ENCODE assay signal across 8 mouse cellular contexts in genomic region chr13:102898374-102899131, GRCm38 (mm10).
A peak's percentile ranks its signal among the peaks of the same experiment; 100 is the strongest.
DNase-seq lines count a peak whose midpoint lies in the region; ATAC-seq lines count a peak whose summit lies in the region.

No protein-coding gene starts in this region.

- WGBS in neural tube, embryonic 11.5 days = 50% methylated on average over 15 of the region's 15 CpGs
- 45% methylated on average over 15 of the region's 15 CpGs for WGBS in embryonic facial prominence, embryonic 12.5 days
- WGBS in heart, embryonic 16.5 days = 31% methylated on average over 15 of the region's 15 CpGs
- WGBS in limb, embryonic 11.5 days = 49% methylated on average over 15 of the region's 15 CpGs

- H3K9me3 ChIP-seq in neural tube, embryonic 11.5 days (ENCODE audit: control insufficient read depth, low read length) = no peaks in the 10 kb centered on the region
- no peaks in the 10 kb centered on the region for H3K9me3 ChIP-seq in embryonic facial prominence, embryonic 12.5 days
- H3K9me3 ChIP-seq in heart, embryonic 16.5 days (replicated peaks; ENCODE audit: control insufficient read depth, low read length) = no peaks in the 10 kb centered on the region
- no peaks in the 10 kb centered on the region for H3K9me3 ChIP-seq in limb, embryonic 11.5 days (ENCODE audit: control insufficient read depth, low read length)

- no peaks in the 10 kb centered on the region for H3K27me3 ChIP-seq in neural tube, embryonic 11.5 days (ENCODE audit: control insufficient read depth, insufficient read depth, low read length)
- no peaks in the 10 kb centered on the region for H3K27me3 ChIP-seq in embryonic facial prominence, embryonic 12.5 days
- H3K27me3 ChIP-seq in heart, embryonic 16.5 days (ENCODE audit: control insufficient read depth, insufficient read depth, low read length) = no peaks in the 10 kb centered on the region
- H3K27me3 ChIP-seq in limb, embryonic 11.5 days (ENCODE audit: control insufficient read depth, insufficient read depth, low read length) = no peaks in the 10 kb centered on the region

- no peaks in the 10 kb centered on the region for H3K36me3 ChIP-seq in neural tube, embryonic 11.5 days (ENCODE audit: control insufficient read depth, insufficient read depth, low read length)
- H3K36me3 ChIP-seq in embryonic facial prominence, embryonic 12.5 days = no peaks in the 10 kb centered on the region
- no peaks in the 10 kb centered on the region for H3K36me3 ChIP-seq in heart, embryonic 16.5 days (ENCODE audit: control insufficient read depth, insufficient read depth)
- H3K36me3 ChIP-seq in limb, embryonic 11.5 days (ENCODE audit: control insufficient read depth, insufficient read depth, low read length) = no peaks in the 10 kb centered on the region

- H3K4me3 ChIP-seq in neural tube, embryonic 11.5 days (ENCODE audit: low read depth, low read length) = no peak overlapping the region
- no peak overlapping the region for H3K4me3 ChIP-seq in embryonic facial prominence, embryonic 12.5 days
- no peak overlapping the region for H3K4me3 ChIP-seq in heart, embryonic 16.5 days (ENCODE audit: low read length)
- H3K4me3 ChIP-seq in limb, embryonic 11.5 days (ENCODE audit: low read depth, low read length) = no peak overlapping the region

- no peak for DNase-seq in neural tube, embryonic 11.5 days (ENCODE audit: low spot score)
- no peak for DNase-seq in neural tube, embryonic 10.5 days (ENCODE audit: extremely low spot score, low spot score)
- no peak for DNase-seq in limb, embryonic 11.5 days (ENCODE audit: low spot score)
- DNase-seq in ovary, postnatal 14 days (ENCODE audit: low spot score) = peak; percentile 25
- DNase-seq in layer of hippocampus, adult 9-10 months (ENCODE audit: low spot score) = no peak
- DNase-seq in embryo, embryonic 10.5 days (ENCODE audit: low spot score) = no peak

- H3K27ac ChIP-seq in neural tube, embryonic 11.5 days (ENCODE audit: low read depth, low read length) = no peak overlapping the region
- H3K27ac ChIP-seq in embryonic facial prominence, embryonic 12.5 days = peak overlapping the region; percentile 60; the same call in 1 of the 2 replicates
- peak overlapping the region; percentile 56 for H3K27ac ChIP-seq in heart, embryonic 16.5 days (ENCODE audit: low read length)
- no peak overlapping the region for H3K27ac ChIP-seq in limb, embryonic 11.5 days (replicated peaks; ENCODE audit: low read depth, low read length)

- 0 out of 2 replicates have a peak overlapping the region, but pooled peaks have one; percentile 6 for H3K9ac ChIP-seq in neural tube, embryonic 11.5 days (ENCODE audit: low read length)
- peak overlapping the region; percentile 4; the same call in 1 of the 2 replicates for H3K9ac ChIP-seq in embryonic facial prominence, embryonic 12.5 days
- peak overlapping the region; percentile 18 for H3K9ac ChIP-seq in heart, embryonic 16.5 days (ENCODE audit: low read length)
- H3K9ac ChIP-seq in limb, embryonic 11.5 days (ENCODE audit: low read length) = no peak overlapping the region

- no peak overlapping the region for H3K4me2 ChIP-seq in neural tube, embryonic 11.5 days (ENCODE audit: low read depth)
- H3K4me2 ChIP-seq in embryonic facial prominence, embryonic 12.5 days (replicated peaks) = 0 out of 2 replicates have a peak overlapping the region, but pooled peaks have one; percentile 3
- peak overlapping the region; percentile 44 for H3K4me2 ChIP-seq in heart, embryonic 16.5 days (ENCODE audit: low read depth, low read length)
- no peak overlapping the region for H3K4me2 ChIP-seq in limb, embryonic 11.5 days (ENCODE audit: low read depth, severe bottlenecking)

- ATAC-seq in neural tube, embryonic 11.5 days (ENCODE audit: insufficient read depth, low FRiP score, low TSS enrichment) = no peak
- ATAC-seq in embryonic facial prominence, embryonic 12.5 days (ENCODE audit: insufficient number of reproducible peaks, insufficient read depth, low FRiP score, low TSS enrichment) = peak; percentile 52; the same call in 1 of the 2 replicates
- ATAC-seq in heart, embryonic 16.5 days (replicated peaks; ENCODE audit: extremely low read depth, insufficient read depth, low FRiP score) = peak; percentile 65
- ATAC-seq in limb, embryonic 11.5 days (ENCODE audit: insufficient number of reproducible peaks, low FRiP score, low TSS enrichment, low read depth) = peak; percentile 55

- H3K4me1 ChIP-seq in neural tube, embryonic 11.5 days (ENCODE audit: control insufficient read depth, insufficient read depth, low read length) = peaks cover 14% of the 10 kb centered on the region; the same call in 1 of the 2 replicates
- H3K4me1 ChIP-seq in embryonic facial prominence, embryonic 12.5 days = peaks cover 36% of the 10 kb centered on the region
- peaks cover 53% of the 10 kb centered on the region for H3K4me1 ChIP-seq in heart, embryonic 16.5 days (ENCODE audit: control insufficient read depth, insufficient read depth, low read length)
- peaks cover 17% of the 10 kb centered on the region for H3K4me1 ChIP-seq in limb, embryonic 11.5 days (ENCODE audit: control insufficient read depth, insufficient read depth, low read length)

Comparison
In these comparisons a context has a peak if more than half of its experiments do, and no peak if none do; other contexts are left out.
1. H3K27ac ChIP-seq: peak in embryonic facial prominence, embryonic 12.5 days (single experiment) and heart, embryonic 16.5 days (single experiment); none in neural tube, embryonic 11.5 days (single experiment) and limb, embryonic 11.5 days (single experiment).
2. H3K4me2 ChIP-seq: peak in embryonic facial prominence, embryonic 12.5 days (single experiment) and heart, embryonic 16.5 days (single experiment); none in neural tube, embryonic 11.5 days (single experiment) and limb, embryonic 11.5 days (single experiment).